Mouse (Mus musculus) embryo, embryonic 9.5 days (tissue): ENCODE data around the gene Cxcl16.
"Not testable (repeated sequence)": the region's sequence is repeated elsewhere in the genome, so short reads cannot be mapped to it uniquely, and the experiment has no call there.

ENCODE experiments used
- DNase-seq: peaks from one replicate; pipeline ENCODE4 v3.0.0-alpha.2; 2017; ENCODE audit errors: extremely low spot score

Cxcl16 gene

DNA sequence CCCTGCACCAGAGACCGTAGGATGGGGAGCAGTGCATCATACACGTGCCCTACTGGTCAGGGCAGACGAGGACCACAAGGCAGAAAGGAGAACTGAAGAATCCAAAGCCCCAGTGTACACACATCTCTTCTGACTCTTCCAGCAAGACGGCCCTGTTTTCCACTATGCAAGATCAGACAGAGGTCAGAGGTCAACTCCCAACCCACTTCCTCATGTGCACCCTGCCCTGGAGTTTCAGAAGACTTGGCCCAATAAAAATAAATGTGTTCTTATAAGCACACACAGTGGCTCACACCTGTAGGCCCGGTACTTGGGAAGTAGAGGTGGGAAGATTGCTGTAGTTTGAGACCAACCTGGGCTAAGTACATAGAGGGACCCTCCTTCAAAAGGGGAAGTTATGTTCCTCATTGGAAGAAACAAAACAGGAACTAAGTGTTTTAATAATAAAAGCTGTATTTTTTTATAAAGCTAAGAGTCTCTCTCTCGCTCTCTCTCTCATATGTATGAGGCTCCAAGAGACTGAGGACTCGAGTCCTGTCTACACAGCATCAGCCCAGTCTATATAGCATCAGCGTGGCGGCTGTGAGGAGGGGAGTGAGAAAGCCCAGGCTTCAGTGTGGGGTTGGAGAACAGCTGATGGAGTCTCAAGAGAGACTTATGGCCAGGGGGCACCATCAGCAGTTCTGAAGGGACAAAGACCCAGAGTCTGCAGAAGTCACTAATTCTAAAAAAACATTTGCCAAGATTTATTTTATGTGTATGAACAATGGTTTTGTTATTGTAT lies 6.3 kb downstream of the Cxcl16 start:
- DNase-seq = no peak

DNA sequence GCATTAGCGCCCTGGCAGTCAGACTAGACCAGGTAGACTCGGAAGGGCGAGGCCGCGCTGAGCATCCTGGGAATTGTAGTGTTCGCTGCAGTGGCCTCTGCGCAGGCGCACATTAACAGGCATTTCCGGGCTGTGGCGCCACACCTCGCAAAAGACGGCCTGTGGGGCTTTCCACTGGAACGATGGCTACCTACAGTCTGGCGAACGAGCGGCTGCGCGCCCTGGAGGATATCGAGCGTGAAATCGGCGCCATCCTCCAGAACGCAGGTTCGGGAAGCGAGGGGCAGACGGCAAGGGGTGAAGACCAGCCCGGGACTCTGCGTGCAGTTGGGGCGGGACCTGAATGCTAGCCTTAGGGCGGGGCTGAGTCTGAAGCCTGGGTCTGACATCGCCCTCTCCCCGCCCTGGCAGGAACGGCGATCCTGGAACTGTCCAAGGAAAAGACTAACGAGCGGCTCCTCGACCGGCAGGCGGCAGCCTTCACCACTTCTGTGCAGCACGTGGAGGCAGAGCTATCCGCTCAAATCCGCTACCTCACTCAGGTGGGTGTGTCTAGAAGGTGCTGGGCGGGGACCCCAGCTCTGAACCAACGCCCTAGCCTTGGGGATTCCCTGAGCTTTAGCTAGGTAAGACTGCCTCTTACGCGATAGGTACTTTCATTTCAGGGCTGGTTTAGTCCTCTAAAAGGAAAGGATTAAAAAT lies 7.8 kb downstream of the Cxcl16 start, which contains the start of gene Med11:
Med11 (plus strand) TSS at position 123 of the 702 bp plus-strand sequence.
- peak; percentile 97 for DNase-seq

DNA sequence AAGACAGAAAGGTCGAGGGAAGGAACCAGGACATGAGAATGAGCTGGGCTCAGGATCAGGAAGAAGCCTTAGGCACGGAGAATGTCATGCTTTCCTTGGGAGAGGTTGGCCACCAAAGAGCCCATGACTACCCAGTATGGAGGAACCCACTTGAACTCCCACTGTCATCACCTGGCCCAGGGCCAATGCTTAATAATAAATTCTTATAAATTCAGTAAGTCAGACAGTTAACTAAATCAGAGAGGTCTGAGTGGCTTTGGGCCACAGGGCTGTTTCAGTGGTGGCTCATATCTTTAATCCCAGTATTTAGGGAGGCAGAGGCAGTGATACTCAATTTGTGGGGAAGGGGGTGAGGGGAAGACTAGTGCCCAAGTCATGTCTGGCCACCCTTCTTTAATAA lies 8.9 kb downstream of the Cxcl16 start:
- no peak for DNase-seq

DNA sequence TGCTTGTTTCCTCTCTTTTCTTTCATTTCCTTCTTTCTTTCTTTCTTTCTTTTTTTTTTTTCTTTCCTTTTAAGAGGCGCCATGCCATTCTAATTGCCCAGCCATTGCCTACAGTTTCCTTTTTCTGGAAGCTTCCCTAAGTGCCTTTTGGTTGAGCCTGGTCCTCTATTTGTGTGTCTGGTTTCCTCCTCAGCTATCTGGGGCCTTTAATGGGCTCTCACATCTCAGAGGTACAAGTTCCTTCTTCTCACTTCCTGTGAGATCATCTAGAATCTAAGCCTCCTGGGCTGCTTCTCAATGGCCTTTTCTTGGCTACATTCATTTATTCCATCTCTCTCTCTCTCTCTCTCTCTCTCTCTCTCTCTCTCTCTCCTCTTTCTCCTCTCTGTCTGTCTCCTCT lies 12.4 kb downstream of the Cxcl16 start:
- DNase-seq = no peak

DNA sequence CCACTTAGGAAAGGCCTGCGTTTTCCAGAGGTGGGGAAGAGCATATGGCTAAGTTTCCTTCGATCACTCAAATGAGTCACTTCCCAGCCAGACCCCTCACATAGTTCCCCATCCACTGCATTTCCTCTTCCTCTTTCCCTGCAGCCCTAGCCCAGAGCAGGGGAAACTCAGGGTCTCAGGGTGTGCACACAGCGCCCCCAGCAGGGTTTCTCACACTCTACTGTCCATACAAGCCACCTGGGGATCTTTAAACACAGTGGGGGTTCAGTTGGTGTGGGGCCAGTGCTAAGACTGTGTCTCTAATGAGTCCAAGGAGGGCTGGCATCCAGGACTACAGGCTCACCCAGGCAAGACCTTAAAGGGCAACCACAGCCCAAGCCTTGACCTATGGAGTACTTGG lies 13.0 kb downstream of the Cxcl16 start:
- DNase-seq = no peak

DNA sequence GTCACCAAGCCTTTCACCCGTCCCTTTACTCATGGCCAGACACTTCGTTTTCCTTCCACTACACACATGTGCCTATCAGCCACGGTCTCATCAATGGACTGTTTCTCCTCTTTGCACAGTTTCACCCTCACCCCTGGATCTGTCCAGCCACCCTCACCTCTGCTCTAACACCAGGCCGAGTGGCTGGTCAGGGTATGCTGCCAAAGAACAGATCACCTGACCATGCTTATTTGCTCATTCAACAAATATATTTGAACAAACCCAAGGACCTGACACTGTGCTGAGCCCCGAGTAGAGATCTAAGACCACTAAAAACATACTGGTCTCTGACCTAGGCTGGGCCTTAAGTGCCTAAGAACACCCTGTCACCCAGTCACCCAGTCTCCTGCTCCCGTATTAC lies 15.1 kb downstream of the Cxcl16 start:
- no peak for DNase-seq

DNA sequence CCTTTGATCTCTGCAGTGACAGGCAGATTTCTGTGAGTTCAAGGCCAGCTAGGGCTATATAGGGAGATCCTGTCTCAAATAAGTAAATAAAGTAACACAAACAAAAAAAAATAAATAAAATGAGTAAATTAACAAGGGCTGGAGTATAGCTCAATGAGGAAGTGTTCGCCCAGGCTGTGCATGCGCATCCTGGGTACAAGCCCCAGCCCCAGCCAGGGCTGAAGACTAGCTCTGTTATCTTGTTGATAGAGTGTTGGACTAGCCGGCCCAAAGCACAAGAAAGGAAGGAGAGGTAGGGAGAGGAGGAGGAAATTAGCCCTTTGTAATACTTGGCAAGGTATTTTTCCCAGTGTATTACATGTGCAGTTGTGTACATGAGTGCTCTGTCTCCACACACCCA lies 15.8 kb downstream of the Cxcl16 start:
- DNase-seq = no peak

DNA sequence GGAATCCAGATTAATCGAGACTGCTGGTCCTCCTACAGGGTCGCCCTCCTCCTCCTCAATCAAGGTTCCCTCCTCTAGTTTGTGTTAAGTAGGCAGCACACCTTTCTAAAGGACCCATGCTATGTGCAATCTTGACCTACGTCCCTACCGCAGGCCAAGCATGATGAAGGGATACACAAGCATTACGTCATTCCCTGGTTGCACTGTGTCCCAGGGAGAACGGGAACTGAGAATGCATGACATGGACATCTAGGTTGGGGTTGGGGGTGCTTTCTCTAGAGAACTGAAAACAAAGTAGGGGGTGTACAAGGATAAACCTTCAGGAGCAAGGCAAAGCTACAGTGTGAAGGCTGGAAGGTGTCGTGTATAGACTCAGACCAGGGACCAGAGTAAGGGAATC lies 17.9 kb downstream of the Cxcl16 start:
- DNase-seq = no peak

DNA sequence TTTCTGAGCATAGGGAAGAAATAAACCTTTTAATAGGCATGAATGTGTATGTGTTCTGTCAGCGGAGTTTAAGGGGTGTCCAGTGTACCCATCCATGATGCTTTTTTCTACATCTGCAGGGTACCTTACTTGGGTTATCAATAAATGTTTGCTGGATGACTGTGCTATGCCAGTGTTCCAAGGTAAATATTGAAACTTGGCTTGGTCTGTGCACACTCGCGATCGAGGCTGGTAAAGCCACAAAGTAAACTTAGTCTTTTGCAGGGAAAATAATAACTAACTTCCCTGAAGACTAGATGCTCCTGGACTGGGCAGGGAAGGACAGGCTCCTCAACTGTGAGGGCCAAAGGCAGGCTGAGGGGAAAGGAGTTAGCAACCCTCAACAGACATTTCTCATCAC lies 19.1 kb downstream of the Cxcl16 start:
- no peak for DNase-seq

DNA sequence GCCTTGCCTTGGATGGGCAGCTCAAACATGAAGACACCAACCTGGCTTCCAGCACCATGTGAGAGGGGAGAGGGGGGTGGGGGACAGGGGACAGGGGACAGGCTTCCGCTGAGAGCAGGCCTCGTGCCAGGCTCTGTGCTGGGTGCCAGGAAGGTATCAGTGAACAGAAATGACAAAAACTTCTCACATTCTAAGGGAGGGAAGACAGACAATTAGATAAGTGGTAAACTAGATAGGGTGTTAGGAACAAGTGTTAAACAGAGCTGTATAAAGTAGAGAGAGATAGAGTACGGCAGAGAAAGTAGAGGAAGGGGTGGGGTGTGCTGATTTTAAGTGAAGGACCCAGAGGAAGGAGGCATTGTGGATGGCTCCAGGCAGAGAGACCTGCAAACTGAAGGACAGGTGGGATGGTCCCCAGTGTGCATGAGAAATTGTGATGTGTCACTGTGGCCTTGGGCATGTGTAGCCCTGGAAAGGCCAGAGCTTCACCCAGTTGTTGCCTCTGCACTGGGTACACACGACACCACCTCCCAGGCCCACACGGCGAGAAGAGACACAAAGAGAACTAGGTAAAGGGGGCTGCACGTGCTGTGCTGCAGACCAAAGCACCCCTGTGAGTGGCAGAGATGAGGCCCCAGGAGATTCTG lies 20.9 kb downstream of the Cxcl16 start:
- DNase-seq = no peak

DNA sequence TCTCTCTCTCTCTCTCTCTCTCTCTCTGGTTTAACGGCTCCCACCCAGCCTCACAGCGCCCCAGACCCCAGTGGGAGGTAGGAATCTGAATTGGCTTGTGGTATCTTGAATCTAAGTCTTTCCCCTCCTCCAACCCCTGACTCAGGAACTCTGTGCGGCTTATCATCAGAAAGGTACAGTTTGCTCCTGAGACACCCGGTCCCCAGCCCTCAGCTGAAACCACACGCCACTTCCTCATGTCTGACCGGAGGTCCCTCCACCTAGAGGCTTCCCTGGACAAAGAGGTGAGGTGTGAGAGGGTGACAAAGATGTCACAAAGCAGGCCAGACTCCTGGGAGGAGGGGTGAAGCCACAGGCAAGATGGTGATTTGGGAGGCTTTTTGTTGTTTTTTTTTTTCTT lies 22.4 kb downstream of the Cxcl16 start:
- no peak for DNase-seq

DNA sequence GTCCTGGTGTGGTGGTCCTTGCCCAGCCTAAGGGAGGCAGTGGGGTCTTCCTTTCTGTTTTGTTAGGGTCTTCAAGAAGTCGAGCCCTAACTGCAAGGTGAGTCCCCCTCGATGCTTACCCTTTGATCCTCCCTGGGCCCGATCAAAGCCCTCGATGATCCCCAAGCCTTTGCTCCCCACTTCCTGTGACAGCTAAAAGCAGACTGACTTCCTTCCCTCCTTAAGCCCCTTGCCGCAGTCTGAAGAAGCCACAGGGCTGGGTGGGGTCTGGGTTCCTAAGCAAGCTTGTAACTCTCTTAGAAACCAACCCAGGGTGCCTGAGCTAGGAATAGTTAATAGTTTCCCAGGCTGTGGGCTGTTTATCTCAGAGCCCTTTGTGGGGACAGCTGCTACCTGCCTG lies 24.3 kb downstream of the Cxcl16 start:
- DNase-seq = no peak

DNA sequence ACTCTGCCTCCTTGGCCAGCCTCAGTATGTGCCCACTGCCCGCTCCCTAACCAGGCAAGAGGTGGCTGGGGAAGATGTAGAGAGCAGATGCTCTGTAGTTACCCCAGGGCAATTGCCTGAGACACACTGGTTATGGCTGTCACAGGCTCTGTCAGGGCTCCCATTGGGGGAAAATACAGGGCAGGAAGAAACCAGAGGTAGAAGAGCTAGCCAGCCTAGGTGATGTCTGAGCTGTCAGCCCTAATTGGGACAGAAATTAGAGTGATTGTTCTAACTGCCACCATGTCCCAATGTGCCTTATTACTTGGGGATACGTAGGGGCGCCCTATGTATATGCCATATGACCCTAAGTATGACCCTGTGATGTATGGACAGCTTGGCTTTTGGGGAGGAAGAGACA lies 25.8 kb downstream of the Cxcl16 start:
- no peak for DNase-seq

DNA sequence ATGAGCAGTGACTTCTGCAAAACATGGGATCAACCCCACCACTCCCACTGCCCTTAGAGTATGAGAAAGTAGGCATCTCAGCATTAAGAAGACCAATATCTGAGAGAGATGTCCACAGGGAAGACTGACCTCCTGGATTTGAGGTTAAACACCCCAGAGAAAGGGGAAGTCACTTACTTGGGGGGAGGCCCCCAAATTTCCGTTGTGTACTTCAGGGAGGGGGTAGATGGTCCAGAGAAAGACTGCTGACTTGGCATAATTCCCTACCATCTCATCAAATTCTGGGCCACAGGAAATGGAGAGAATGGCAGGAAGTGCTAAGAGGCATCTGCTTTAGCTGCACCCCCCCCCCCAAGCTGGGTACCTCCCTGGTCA lies 26.2 kb downstream of the Cxcl16 start:
- DNase-seq = no peak

DNA sequence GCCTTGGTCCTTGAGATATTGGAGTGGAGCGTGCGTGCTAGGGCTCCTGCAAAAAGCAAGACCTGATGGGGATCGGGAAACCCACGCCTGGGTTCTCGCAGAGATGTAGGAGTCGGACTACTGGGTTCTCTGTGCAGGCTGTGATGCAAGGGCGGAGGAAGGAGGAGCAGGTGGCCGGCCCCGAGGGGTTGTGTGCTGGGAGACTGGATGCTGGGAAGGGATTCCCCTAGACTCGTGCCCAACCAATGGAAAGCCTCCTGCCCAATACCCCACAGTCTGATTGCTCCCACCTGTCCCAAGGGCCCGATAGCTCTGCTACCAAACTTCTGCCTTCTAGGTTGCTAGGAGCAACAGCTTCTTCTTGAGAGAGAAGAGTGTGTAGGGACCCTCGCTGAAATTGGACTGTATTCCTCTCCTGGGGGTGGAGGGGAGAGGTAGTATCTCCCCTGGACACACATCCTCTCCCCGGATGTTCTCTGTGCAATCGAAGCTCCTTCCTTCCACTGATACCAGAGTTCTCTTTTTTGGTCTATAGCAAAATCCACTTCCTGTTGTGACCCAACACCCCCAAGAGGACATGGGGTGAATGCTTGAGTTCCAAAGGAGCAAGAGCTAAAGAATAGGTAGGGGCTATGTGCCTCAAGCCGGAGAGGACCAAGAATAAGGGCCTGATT lies 26.8 kb downstream of the Cxcl16 start:
- no peak for DNase-seq

DNA sequence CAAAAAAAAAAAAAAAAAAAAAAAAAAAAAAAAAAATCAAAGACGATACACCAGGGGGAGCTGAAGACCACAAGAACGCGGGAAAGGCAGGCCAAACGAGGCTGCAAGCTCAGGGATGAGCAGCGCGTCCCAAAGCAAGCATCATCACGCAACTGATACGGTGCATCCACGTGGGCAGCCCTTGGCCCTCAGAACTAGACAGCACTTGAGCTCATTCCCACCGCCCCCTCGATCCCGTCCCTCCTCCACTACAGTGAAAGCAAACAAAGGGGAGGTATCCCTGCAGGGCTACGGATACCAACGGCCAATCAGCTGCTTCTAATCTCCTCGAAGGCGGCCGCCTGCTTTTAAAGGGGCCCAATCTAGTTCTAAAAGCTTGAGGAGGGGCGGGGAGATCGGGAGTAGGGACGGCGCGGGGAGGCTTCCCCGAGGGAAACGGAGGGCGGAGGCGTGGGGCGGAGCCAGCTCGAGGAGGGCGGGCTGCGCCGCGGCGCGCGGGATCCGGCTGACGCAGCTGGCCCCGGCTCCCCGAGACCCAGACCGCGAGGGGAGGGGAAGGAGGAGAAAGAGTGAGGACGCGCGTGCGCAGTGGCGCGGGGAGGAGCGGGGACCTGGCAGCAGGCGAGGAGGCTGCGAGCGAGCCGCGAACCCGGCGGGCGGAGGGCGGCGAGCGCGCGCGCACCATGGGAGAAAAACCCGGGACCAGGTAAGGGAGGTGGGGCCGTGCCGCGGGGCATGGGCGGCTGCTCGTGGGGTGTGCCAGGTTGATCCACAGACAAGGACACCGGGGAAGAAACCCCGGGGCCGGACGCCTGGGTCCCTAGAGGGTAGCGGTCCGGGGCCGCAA lies 27.5 kb downstream of the Cxcl16 start, which contains the start of gene Arrb2:
Arrb2 (plus strand) TSS at position 588 of the 847 bp plus-strand sequence.
- peak; percentile 98 for DNase-seq

DNA sequence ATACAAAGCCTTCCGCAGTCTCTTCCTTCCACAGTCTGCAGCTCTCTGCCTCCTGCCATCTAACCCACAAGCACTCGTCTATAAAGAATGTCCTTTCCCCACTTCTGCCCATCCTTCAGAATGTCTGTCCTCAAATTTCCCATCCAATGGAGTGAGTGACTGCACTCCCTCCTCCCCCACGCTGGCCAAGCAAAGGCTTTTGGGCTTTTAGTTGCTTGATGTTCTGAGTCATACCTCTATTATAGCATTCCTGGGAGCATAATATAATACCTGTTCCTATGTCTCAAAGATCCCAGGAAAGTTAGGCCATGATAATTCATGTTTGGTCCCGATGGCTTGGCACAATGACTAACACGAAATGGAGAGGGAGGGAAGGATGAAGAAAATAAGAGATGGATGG lies 28.2 kb downstream of the Cxcl16 start:
- no peak for DNase-seq

DNA sequence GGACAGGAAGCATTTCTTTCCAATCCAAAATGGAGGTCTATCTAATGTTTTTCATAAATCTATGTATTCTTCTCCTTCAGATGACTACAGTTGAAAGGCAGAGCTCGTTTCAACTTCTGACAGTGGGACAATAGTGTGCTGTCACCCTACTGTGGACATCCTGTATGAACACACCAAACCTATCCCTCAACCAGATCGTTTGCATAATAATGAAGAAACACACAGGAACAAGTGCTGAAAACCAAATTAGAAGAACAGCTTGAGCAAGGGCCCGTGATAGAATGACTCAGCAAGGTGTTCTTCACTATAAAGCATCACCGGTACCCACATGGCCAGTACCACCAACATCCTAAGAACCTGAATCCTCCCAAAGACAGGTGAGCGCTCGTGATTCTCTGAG lies 33.2 kb downstream of the Cxcl16 start:
- not testable (repeated sequence) for DNase-seq

DNA sequence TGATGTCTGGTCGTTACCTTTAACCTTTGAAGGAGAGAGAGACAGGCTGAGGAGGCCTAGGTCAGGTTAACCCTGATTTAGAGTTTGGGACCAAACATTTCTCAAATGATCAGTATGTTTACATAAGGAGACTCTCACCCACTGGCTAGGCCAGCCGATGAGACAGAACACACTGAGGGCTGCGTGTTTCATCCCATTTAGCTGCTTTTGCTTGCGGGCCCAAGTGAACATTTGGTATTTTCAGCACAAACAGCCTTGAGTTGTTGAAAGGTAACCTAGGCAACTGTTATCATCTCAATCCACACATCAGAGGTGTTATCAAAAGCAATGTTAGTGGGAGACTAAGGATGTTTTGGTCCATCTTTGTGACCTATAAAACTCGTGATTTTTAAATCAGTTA lies 40.3 kb downstream of the Cxcl16 start:
- DNase-seq = no peak

DNA sequence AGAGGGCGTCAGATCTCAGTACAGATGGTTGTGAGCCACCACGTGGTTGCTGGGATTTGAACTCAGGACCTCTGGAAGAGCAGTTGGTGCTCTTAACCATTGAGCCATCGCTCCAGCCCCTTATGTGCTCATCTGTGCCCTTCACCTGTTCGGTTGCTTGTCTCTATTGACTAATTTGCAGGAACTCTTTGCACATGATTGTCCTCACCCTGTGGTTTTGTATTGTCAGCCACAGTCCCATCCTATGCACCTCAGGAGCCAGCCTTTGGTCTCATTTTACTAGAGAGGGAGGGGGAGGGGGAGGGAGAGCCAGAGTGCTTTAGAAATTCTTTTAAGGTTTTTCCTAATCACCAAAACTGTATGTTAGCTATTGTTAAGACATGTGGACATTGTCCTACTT lies 41.6 kb downstream of the Cxcl16 start:
- DNase-seq = no peak

DNA sequence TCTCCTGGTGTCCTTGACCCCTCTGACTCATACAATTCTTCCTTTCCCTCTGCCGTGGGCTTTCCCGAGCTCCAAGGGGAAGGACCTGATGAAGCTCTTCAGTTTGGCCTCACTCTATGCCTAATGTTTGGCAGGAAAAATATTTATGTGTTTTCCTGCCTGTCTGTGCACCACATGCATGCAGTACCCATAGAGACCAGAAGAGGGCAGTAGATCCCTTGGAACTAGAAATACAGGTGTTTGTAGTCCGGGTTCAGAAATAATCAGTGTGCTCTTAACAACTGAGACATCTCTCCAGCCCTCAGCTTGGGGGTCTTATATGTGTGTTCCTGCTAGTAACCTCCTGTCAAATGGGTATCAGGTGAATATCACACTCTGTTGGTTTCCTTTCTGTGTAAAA lies 45.8 kb downstream of the Cxcl16 start:
- DNase-seq = peak; percentile 77
